Mouse (Mus musculus) left cerebral cortex, postnatal 10 days (tissue): ENCODE data around the gene Sez6l. TPM values are rescaled to one million over a fixed set of nuclear protein-coding genes. Genes with fewer than 3 reads are reported as not detected.
A peak's percentile ranks its signal among the peaks of the same experiment; 100 is the strongest.

Source experiments
- DNase-seq, 2 experiments: peaks; one replicate each; pipeline ENCODE4 v3.0.0; 2021 to 2022; ENCODE audit warnings: low spot score in 2 of 2, mixed read lengths in 1 of 2; ENCODE audit errors: extremely low spot score in 1 of 2
- intact Hi-C: fragments of 180-260 bp; cut with DNase I; formaldehyde crosslinking; loops from one replicate; pipeline ENCODE4 v1.15.1; 2025
- total RNA-seq, 2 experiments: library from RNA; stranded (reverse); gene quantifications; 2 replicates each; pipeline ENCODE4 v1.2.3; 2021

Sez6l gene
- total RNA-seq, 2 experiments from 2014 or later = 158 to 163 TPM

DNA sequence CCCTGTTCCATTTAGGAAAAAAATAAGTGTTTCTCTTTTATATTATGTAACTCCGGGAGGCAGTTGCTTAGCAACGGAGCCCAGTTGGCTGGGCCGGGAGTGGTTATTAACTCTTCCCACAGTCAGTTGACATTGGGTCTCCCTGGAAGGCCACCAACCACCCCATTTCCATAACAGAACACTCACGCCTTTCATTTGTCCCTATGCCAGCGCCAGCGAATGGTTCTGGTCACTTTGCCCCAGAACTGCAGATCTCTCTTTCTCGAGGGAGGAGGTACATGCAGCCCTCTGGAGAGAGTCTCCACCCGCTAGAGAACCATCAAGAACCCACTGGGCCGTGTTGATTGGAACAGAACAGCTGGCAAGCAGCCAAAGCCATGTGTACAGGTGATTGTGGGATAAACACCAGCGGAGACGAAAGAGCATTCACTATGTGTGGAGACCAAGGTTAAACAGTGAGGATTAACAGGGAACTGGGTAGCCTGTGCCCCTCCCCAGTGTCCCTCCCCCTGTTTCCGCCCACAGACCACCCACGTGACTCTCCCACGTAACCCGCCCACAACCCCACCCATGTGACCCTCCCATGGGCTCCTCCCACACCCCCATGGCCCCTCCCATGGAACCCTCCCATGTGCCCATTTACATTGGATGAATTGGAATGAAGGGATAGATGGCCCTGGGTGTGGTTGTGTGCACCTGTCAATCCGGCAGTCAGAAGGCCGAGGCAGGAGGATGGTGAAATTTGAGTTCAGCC lies 24.8 kb downstream of the Sez6l start:
- intact Hi-C loops = no loop called here
- peak; percentile 76 to 86 for DNase-seq

DNA sequence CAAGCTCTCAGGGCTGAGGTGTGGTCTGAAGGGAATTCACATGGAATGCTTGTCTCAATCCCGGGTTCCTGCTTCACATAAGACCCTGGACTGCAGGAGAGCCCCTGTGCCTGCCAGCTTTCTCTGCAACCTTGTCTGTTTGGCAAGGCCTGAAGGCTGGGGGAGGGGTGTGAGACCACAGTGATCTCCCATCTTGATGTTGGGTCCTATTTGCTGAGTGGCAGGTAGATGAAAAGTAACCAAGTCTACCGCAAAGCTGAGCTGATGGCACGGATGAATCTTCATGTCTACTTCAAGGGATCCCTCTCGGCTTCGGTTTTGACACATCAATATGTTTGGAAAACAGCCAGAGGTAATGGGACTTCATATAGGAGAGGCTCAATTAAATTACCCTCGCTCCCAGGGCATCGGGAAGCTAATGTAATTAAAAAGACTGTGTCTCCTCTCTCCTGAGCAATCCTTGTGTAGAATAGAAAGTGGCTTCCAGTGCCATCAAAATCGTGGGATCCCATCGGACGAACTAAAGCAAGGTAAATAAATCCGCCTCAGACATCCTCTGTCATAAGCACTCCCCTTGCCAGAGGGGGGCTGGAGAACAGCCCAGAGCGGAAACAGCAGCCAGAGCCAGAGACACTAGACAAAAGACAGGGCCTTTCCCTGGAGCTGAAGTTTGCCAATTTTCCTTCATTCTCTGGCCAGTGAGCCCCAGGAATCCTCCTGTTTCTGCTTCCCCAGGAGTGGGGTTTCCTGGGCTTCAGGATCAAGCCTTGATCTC lies 28.0 kb downstream of the Sez6l start:
- DNase-seq = peak in 1 of 2 experiments; percentile 70
- intact Hi-C loops = no loop called here

DNA sequence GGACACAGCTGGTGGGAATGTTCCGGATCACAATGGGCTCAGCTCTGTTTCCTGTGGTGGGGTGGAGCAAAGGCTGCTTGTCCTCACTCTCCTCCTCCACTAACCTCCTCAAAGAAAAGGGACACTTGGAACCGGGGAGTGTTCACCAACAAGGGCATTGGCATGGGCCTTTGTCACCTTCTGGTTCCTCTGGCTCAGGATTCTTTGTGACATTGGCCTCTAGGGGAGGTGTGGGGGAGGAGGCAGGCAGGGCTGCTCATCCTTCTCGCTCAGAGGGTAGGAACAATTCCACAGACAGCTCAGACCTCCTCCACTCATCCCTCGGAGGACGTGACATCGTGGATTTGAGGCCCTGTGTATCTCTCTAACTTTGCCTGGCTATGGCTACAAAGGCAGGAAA lies 30.2 kb downstream of the Sez6l start:
- intact Hi-C loops = no loop called here
- no peak for DNase-seq

DNA sequence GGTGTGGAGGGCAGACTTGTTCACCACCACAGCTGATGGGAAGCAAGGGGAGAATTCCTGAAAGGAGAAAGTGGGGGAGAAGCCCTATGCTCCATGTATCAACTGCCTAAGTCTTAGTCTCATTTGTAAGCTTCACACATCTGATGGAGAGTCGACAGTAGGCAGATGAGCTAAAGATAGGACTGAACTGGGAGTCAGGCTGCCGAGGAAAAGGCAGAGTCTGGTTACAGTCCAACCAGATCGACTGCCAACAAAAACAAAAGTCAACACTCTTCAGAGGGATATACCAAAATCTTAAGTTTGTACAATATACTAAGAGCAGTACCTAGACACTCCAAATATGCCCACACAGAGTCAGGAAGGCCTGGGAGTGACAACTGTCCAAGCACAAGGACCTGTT lies 38.7 kb downstream of the Sez6l start:
- DNase-seq = no peak
- intact Hi-C loops = no loop called here

DNA sequence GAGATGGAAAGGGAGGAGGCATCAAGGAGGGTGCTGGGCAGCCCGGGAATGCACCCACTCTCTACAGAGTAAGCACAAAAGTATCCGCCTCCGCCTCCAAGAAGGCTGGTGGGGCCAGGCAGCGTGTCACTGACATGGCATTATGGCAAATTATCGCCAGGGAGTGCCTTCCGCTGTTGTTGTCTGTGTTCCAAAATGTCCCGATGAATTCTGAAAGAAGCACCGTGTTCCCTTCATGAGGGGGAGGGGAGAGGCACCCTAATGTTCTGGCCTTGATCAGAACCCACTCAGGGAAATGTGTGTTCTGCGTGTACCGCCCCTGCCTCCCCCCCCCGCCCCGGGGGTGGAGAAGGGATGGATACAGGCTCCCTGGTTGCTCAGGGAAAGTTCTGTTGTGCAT lies 41.1 kb downstream of the Sez6l start:
- DNase-seq = no peak
- intact Hi-C loops = no loop called here

DNA sequence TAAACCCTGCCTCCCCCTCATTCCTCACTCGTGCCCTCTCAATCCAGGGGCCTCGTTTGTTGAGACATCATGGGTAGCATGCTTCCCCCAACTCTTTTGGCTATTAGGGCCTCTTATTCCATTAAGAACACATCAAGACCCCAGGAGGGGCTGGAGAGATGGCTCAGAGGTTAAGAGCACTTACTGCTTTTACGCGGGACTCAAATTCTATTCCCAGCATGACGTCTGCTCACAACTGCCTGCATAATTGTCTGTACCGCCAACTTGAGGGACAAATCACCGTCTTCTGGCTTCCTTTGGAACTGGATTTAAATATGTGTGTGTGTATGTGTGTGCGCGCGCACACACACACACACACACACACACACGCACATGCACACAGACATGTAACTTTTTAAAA lies 42.8 kb downstream of the Sez6l start:
- intact Hi-C loops = no loop called here

DNA sequence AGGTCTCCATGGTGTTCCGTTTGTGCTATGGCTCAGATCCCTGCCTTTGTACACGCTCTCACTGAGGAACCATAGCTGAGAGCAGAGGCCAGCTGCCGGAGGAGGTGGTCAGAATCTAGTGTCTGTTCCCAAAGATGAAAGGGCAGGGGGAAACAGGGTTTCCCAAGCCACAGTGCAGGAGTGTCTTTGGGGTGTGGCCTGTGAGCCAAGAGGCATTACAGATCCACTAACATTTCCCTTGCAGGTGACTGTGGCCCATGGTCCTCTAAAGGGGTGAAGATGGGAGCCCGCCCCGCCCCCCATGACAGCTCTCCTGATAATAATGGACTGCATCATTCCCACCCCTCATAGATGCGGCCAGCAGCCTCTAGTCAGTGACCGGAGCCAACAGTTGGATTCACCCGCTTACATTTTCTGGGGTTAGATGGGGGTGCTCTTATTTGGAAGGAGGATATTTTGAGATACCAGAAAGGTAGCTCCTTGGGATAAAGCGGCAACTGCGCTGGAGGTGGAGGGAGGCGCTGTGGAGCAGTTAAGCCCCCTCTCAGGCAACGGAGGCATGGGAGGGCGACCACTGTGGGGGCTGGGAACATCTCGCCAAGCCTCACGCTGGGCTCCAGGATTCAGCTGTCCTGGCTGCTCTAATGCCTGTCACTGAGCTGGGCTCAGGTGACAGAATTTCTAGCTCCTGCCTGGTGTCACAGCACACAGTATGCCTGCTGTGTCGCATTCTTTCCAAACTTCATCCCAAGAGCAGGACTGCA lies 43.5 kb downstream of the Sez6l start:
- intact Hi-C loops = no loop called here
- DNase-seq = no peak

More for the DNA sequence above, 42.8 kb downstream of the Sez6l start:
- DNase-seq = no peak

DNA sequence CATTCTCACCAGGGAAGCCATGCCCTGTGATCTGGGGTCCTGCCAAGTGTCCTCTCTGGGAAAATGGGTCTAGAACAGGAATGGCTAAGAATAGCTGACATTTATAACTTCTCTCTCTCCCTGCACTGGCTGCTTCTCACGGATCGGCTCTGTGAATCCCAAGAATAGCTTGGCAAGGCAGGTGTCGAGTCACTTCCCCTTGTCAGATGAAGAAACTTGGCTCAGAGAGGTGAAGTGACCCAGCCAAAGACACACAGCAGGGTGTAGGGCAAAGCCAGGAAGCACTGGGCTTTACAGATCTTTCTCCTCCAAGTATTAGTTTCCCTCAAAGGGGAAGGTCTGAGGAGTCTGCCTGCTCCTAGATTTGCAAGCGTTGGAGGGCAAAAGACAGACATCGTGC lies 44.1 kb downstream of the Sez6l start:
- no peak for DNase-seq
- intact Hi-C loops = no loop called here

DNA sequence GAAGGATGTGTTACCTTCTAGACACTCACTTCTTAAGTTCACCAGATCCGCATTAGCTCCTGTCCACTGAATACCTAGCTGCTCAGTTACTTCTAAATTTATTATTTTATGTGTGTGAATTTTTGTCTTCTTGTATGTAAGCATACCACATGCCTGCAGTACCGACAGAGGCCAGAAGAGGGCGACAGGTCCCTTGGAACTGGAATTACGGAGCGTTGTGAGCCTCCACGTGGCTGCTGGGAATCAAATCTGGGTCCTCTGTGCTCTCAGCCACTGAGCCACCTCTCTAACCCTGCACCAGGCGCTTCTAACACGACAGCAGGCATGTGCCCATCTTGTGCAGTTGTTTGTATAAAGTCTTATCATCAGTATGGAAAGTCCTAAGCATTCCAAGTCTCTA lies 44.8 kb downstream of the Sez6l start:
- no peak for DNase-seq
- intact Hi-C loops = no loop called here

DNA sequence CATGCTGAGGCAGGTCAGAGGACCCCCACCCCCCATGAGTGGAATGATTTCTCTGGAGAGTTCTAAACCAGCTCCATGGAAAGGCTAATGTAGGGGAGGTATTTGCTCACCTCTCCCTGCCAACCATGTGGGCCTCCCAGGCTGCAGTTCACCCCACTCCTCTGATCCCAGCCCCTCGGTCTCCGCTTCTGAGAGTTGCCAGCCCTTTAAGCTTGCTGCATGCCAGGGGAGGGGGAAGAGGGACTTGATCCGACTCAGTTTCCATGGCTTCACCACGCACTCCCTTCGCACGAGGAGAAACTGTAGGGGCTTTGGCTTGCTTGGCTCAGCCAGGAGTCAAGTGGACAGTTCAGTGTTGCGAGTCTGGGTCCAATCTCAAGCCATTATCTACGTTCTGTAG lies 45.9 kb downstream of the Sez6l start:
- intact Hi-C loops = no loop called here

DNA sequence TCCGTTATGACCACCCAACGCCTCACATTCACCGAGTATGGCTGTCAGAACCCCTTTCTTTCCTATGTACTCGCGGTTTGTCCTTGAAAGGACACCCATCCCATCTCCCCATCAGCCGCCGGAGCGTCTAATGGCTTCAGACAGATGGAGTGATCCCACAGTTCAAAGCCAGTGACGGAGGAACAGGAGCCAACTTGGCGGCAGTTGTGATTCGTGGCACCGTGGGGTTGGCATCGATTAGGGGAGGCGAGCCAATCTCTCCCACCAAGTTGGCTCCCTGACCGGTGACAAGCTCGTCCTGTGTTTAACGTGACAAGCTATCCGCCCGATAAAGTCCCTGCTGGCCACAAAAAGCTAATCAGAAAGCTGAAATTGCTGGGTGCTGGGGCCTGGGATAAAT lies 50.0 kb downstream of the Sez6l start:
- intact Hi-C loops = no loop called here
- peak in 1 of 2 experiments; percentile 57 for DNase-seq

More for the DNA sequence above, 45.9 kb downstream of the Sez6l start:
- no peak for DNase-seq

DNA sequence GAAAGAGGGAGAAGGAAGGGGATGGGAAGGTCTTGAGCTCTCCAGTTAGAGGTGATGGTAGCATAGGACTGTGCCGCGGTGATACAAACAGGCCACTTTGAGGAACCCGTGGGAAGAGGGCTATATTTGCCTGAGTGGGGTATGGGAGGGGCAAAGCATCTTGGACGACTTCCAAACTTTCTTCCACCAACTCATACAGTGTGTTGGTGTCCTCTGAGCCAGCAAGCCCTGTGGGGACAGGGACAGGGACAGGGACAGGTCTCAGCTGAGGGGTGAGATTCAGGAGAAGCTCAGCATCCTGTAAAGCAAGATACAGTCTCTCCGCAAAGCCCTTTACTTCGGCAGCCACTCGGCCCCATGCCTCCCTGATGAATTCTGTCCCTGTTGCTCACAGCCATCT lies 50.5 kb downstream of the Sez6l start:
- no peak for DNase-seq
- intact Hi-C loops = no loop called here

DNA sequence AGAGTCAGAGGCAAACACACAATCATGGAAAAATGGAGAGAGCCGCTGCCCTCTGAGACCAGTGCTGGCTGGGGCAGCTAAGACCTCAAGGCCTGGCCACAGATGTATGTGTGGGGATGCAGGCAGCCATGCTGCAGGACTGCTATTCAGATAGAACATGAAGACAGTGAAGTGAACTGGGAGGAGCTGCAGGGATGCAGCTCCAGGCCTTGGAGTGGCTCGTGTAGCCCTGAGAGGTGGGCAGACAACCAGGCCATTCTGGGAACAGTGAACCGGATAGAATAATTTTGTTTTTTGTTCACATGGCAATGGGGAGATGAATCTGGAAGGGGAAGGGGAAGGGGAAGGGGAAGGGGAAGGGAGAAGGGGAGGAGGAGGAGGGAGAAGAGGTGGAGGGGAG lies 51.0 kb downstream of the Sez6l start:
- DNase-seq = no peak
- intact Hi-C loops = no loop called here

DNA sequence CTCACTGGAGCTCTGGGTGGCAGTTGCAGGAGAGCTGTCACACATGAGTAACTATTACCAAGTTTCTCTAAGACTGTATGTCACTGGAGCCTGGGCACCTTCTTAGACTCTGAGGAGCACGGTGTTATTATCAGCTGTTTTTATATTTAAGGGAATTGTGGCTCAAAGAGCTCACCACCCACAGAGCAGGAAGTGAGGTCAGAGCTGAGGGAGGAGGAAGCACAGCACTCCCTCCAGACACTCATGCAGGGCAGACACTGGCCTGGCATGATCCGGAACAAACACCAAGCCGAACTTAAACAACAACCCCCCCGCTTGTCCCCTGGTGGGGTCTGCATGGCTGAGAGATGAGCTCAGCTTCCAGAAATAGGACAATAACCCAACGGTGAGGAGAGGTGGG lies 51.7 kb downstream of the Sez6l start:
- DNase-seq = peak in 1 of 2 experiments; percentile 71
- intact Hi-C loops = no loop called here

DNA sequence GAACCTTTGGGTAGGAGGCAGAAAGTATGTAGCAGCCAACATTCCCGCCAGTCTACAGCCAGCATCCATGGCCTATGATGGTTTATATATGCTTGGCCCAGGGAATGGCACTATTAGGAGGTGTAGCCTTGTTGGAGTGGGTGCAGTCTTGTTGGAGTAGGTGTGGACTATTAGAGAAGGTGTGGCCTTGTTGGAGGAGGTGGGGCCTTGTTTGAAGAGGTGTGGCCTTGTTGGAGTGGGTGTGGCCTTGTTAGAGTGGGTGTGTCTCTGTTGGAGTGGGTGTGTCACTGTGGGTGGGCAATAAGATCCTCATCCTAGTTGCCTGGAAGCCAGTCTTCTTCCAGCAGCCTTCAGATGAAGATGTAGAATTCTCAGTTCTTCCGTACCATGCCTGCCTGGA lies 53.2 kb downstream of the Sez6l start:
- intact Hi-C loops = no loop called here
- DNase-seq = no peak

DNA sequence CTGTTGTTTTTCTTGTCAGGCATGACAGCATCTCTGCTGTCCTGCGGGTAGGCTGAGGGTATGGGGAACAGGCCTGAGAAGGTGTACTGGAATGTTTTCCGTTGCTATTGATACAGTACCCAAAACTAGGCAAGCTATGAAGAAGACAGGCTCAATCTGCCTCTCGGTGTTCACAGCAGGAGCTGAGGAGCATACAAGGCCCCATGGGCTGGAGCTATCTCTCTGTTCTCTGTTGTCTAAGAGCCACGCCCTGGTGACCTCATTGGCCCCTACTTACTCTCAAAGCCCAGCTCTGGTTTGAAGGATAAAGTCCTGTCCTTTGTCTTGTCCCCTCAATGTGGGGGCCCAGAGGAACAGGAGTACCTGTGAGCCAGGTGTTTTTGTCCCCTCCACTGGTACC lies 53.7 kb downstream of the Sez6l start:
- DNase-seq = no peak
- intact Hi-C loops = no loop called here

DNA sequence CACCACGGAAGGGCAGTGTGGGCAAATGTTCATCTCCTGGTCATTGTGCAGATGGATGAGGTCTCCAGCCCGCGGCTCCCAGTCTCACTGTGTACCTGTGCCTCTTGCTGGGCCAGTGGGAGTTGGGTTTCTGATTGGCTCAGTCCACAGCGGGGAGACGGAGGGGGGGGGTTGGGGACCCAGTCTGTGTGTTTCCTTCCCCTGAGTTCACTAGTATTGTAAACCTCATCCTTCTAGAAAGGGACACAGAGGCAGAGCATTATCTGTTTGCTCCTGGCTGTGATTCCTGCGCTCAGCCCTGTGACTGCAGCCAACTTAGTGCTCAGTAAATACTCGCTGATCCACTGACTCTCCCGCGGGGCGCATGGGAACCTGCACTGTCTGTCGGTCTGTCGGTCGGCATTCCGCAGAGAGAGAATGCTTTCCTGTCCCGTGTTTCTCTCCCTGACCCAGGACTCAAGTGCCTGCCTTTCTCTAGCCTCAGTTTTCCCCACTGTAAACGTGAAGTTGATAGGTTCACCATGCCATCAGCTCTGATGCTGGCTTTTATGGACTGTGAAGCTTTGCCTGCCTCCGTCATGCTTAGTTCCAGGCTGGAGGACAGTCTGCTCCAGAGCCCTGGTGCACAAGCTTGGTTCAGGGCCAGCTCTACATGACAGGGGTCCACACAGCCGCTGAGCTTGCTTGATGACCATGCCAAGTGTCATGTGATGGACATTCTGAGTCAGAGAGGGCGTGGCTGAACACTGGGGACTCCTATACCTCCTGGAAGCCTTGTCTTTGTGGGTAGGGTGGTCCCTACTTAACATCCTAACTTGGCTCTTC lies 55.1 kb downstream of the Sez6l start:
- intact Hi-C loops = no loop called here
- peak in 1 of 2 experiments; percentile 52 for DNase-seq

DNA sequence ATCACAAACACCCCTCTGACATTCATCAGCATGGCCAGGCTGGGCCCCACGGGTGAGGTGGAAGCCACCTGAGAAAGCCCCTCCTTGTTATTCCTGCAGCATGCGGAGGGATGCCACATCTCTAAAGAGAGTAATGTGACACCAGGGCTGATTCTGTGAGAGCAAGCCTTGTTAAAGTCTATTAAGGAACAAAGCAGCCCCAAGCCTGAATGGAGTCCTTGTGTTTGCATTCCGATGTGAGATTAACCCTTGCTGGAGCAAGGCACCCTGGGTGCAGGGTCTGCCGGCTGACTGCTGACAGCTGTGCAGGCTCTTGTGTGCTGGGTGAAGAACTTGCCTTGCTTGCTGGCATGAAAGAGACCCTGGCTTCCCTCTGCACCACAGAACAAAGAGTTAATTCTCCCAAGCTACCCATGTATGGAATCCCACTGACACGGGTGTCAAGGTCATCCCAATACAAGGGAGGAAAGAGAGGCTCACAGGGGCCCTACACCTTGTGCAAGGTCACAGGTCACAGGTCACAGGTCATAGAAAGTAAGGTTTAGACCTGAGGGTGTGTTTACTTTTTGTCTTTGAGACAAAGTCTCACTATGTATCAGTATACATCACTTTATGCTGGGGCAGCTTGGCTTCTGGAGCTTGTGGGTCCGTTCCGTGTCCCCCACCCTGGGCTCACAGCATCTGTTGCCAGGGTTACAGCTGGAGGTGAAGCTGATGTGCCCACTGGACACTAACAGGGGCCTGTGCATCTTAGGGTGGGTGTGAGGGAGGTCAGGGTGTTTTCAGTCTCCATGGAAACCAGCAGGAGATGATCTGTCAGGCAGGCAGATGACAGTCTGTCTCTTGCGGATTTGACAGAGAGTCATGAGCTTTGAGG lies 55.9 kb downstream of the Sez6l start:
- no peak for DNase-seq
- intact Hi-C loops = no loop called here
